Mouse (Mus musculus): ENCODE data around the gene Ccdc167. TPM values are rescaled to one million over a fixed set of nuclear protein-coding genes. Genes with fewer than 3 reads are reported as not detected.
A peak's percentile ranks its signal among the peaks of the same experiment; 100 is the strongest.

The Ccdc167 gene
- polyA plus RNA-seq, 1 experiment from 2014 or later: 9.2 TPM

DNA sequence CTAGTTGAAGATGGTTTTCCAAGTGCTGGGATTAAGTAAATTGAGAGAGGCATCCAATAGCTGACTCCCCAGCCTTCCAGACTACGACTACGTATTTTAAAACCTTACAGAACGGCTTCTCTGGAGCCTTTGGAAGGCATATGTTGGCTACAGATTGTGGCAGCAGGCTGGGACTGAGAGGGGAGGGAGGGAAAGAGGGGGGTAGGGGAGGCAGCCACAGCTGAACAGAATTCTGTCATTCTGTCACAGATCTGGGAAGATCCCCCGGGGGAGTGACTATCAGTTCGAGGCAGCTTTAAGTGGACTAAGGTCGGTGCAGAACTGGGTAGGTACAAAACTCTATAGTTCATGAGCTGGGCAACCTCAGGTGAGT lies 15.1 kb upstream of the Ccdc167 start:
- H3K9me3 ChIP-seq (replicated peaks; ENCODE audit: low read length): no peaks in the 10 kb centered on the region
- H3K9ac ChIP-seq (ENCODE audit: low read depth, low read length): no peak overlapping the region
- no peaks in the 10 kb centered on the region for H3K36me3 ChIP-seq (ENCODE audit: insufficient read depth, low read length)
- H3K27me3 ChIP-seq (ENCODE audit: insufficient read depth, low read length): no peaks in the 10 kb centered on the region
- no peak for DNase-seq (ENCODE audit: low spot score)
- H3K4me2 ChIP-seq (ENCODE audit: low read length): no peak overlapping the region
- 53% methylated on average over 6 of the region's 6 CpGs for WGBS
- TF ChIP-seq CTCF (IDR thresholded peaks at IDR 0.05; ENCODE audit: low read depth): no peak
- no peaks in the 10 kb centered on the region for H3K4me1 ChIP-seq (replicated peaks; ENCODE audit: insufficient read depth, low read length)
- ATAC-seq (replicated peaks; ENCODE audit: low FRiP score, low read depth): no peak
- H3K4me3 ChIP-seq (replicated peaks; ENCODE audit: low read depth, low read length): no peak overlapping the region
- no peak overlapping the region for H3K27ac ChIP-seq

DNA sequence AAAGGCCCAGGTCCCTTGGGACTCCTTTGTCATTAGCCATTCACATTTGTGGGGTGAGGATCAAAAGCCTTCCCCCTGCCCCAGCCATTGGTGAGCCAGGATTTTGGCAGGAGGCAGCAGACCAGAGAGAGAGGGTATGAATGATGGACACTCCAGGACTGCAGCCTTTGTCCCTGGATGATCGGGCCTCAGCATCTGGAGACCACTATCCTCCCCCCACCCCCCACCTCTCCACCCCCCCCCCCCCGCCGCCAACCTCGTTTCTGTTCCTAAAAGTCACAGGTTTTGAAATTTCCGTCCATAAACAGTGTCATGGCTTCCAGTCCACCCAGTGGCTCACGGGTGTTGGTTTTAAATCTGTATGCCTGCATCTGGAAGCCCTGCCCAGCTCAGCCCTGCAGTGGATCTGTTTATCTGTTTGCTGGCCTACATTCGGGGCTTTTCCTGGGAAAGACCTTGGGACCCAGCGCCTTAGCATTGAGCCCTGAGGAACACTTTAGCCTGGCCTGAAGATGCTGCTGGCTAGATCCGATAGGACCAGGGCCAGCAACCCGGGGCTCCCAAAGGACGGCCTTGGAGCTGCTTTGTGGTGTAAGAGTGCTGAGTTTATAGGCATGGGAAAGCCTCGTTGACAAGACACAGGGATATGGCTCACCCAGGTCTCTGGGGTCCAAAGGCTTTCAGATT lies 14.6 kb upstream of the Ccdc167 start:
- no peaks in the 10 kb centered on the region for H3K27me3 ChIP-seq (ENCODE audit: insufficient read depth, low read length)
- no peak for TF ChIP-seq CTCF (IDR thresholded peaks at IDR 0.05; ENCODE audit: low read depth)
- no peaks in the 10 kb centered on the region for H3K9me3 ChIP-seq (replicated peaks; ENCODE audit: low read length)
- H3K9ac ChIP-seq (ENCODE audit: low read depth, low read length): no peak overlapping the region
- no peak overlapping the region for H3K27ac ChIP-seq
- no peaks in the 10 kb centered on the region for H3K4me1 ChIP-seq (replicated peaks; ENCODE audit: insufficient read depth, low read length)
- DNase-seq (ENCODE audit: low spot score) (no peak), ATAC-seq (replicated peaks; ENCODE audit: low FRiP score, low read depth) (no peak)
- no peaks in the 10 kb centered on the region for H3K36me3 ChIP-seq (ENCODE audit: insufficient read depth, low read length)
- 59% methylated on average over 12 of the region's 12 CpGs for WGBS
- no peak overlapping the region for H3K4me2 ChIP-seq (ENCODE audit: low read length)
- H3K4me3 ChIP-seq (replicated peaks; ENCODE audit: low read depth, low read length): no peak overlapping the region

DNA sequence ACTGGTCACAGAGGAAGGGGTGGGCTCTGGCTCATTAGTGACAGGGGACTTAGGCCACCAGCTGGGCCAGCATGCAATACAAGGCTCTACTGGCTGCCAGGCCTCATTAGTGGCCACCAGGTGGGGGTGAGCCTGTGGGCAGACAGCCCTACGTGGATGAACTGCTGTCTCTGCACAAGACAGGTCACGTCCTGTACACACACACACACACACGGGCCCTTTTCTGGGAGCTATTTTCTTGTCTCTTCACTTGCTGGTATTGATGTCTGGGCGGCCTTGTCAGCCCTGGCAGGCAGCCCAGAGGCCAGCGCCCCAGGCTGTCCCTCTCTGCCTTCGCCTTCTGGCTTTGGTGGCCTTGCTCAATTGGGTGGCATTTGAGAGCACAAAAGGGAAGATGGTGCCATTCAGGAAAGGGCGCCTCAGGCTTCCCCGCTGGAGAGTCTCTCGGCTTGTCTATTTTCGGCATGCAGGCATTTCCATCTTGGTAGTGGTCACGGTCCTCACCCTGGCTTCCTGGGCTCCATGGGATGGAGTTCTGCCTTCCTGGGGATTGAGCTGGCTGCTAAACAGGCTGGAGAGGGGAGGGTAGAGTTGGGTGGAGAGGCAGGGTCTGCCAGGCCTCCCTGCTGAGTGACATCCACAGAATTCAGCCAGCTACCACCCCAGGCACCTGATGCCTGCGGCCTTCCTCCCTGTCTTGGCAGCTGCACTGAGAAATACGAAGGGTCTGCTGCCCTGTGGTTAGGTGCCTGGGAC lies 13.8 kb upstream of the Ccdc167 start:
- Histone ChIP-seq H3K4me3 (replicated peaks; ENCODE audit: low read depth, low read length) (no peak overlapping the region), H3K4me1 (replicated peaks; ENCODE audit: insufficient read depth, low read length) (no peaks in the 10 kb centered on the region), H3K27me3 (ENCODE audit: insufficient read depth, low read length) (no peaks in the 10 kb centered on the region), H3K9me3 (replicated peaks; ENCODE audit: low read length) (no peaks in the 10 kb centered on the region), H3K36me3 (ENCODE audit: insufficient read depth, low read length) (no peaks in the 10 kb centered on the region), H3K27ac (no peak overlapping the region), H3K4me2 (ENCODE audit: low read length) (no peak overlapping the region), H3K9ac (ENCODE audit: low read depth, low read length) (no peak overlapping the region)
- DNase-seq (ENCODE audit: low spot score) (no peak), ATAC-seq (replicated peaks; ENCODE audit: low FRiP score, low read depth) (no peak)
- TF ChIP-seq CTCF (IDR thresholded peaks at IDR 0.05; ENCODE audit: low read depth): 0 out of 2 replicates have a peak, but pooled peaks have one; percentile 6
- 69% methylated on average over 13 of the region's 13 CpGs for WGBS

DNA sequence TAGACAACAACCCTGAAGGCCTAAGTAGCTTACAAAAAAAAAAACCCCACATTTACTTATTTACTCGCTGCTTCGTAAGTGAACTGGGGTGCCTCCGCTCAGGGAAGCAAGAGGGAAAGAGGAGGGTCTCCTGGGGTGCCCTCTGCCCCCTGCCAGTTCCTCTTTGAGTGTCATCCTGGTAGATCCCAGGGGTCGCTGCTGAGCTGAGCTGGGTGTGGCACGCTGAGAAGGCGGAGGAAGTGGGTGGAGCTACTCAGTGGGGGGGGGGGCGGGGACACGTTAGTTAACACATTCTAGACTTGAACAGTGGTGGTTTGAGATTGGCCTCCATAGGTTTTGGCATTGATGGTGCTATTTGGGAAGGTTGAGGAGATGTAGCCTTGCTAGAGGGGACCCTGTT lies 11.2 kb upstream of the Ccdc167 start:
- Histone ChIP-seq H3K9ac (ENCODE audit: low read depth, low read length) (no peak overlapping the region), H3K4me3 (replicated peaks; ENCODE audit: low read depth, low read length) (no peak overlapping the region), H3K4me2 (ENCODE audit: low read length) (no peak overlapping the region), H3K4me1 (replicated peaks; ENCODE audit: insufficient read depth, low read length) (no peaks in the 10 kb centered on the region), H3K9me3 (replicated peaks; ENCODE audit: low read length) (no peaks in the 10 kb centered on the region), H3K36me3 (ENCODE audit: insufficient read depth, low read length) (no peaks in the 10 kb centered on the region), H3K27me3 (ENCODE audit: insufficient read depth, low read length) (no peaks in the 10 kb centered on the region), H3K27ac (no peak overlapping the region)
- TF ChIP-seq CTCF (IDR thresholded peaks at IDR 0.05; ENCODE audit: low read depth): no peak
- no peak for ATAC-seq (replicated peaks; ENCODE audit: low FRiP score, low read depth)
- no peak for DNase-seq (ENCODE audit: low spot score)
- WGBS: 64% methylated on average over 8 of the region's 8 CpGs

DNA sequence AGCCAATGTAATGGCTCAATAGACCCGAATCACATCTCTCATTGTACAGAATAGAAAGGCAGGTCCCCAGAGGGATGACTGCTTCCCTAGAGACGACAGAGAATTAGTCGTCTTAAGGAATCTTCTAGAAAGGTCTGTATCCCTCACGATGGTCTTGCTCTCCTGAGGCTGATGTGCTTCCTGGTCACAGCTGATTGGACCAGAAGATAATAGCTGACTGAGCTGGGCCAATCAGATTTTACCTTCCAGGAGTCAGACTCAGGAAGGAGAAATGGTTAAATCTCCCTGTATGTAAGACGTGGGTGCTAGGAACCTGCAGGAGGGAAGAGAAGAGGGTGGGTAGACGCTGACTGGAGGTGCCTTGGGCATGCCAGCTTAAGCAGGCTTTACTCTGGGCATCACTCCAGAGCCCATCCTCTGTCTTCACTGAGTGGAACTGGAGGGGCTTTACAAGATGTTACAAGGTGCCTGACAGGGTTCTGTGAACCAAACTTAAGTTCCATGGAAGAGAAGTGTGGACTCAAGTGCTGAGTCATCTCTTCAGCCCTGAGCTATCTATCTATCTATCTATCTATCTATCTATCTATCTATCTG lies 8.3 kb upstream of the Ccdc167 start:
- ATAC-seq (replicated peaks; ENCODE audit: low FRiP score, low read depth) (no peak), DNase-seq (ENCODE audit: low spot score) (no peak)
- H3K36me3 ChIP-seq (ENCODE audit: insufficient read depth, low read length): no peaks in the 10 kb centered on the region
- no peaks in the 10 kb centered on the region for H3K4me1 ChIP-seq (replicated peaks; ENCODE audit: insufficient read depth, low read length)
- H3K27ac ChIP-seq: no peak overlapping the region
- no peak for TF ChIP-seq CTCF (IDR thresholded peaks at IDR 0.05; ENCODE audit: low read depth)
- no peaks in the 10 kb centered on the region for H3K27me3 ChIP-seq (ENCODE audit: insufficient read depth, low read length)
- WGBS: 68% methylated on average over 6 of the region's 6 CpGs
- no peak overlapping the region for H3K4me2 ChIP-seq (ENCODE audit: low read length)
- H3K9me3 ChIP-seq (replicated peaks; ENCODE audit: low read length): no peaks in the 10 kb centered on the region
- H3K9ac ChIP-seq (ENCODE audit: low read depth, low read length): no peak overlapping the region
- H3K4me3 ChIP-seq (replicated peaks; ENCODE audit: low read depth, low read length): no peak overlapping the region

DNA sequence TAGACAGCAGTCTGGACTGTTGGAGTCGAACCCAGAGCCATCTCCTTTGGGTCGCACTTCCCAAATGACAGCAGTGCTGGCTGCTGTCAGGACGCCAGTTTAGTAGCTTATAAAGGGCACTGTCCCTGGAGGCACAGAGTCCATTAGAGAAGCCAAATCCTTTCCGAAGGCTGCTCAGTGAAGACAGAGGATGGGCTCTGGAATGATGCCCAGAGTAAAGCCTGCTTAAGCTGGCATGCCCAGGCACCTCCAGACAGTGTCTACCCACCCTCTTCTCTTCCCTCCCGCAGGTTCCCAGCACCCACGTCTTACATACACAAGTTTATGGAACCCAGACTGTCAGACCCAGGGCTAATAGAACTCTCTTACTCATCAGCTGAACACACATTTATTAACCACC lies 7.8 kb upstream of the Ccdc167 start:
- Histone ChIP-seq H3K36me3 (ENCODE audit: insufficient read depth, low read length) (no peaks in the 10 kb centered on the region), H3K9me3 (replicated peaks; ENCODE audit: low read length) (no peaks in the 10 kb centered on the region), H3K4me2 (ENCODE audit: low read length) (no peak overlapping the region), H3K4me1 (replicated peaks; ENCODE audit: insufficient read depth, low read length) (no peaks in the 10 kb centered on the region), H3K9ac (ENCODE audit: low read depth, low read length) (no peak overlapping the region), H3K27ac (no peak overlapping the region), H3K4me3 (replicated peaks; ENCODE audit: low read depth, low read length) (no peak overlapping the region), H3K27me3 (ENCODE audit: insufficient read depth, low read length) (no peaks in the 10 kb centered on the region)
- DNase-seq (ENCODE audit: low spot score) (no peak), ATAC-seq (replicated peaks; ENCODE audit: low FRiP score, low read depth) (no peak)
- WGBS: 76% methylated on average over 6 of the region's 6 CpGs
- no peak for TF ChIP-seq CTCF (IDR thresholded peaks at IDR 0.05; ENCODE audit: low read depth)

All from kidney, postnatal 0 days (tissue).